Mouse (Mus musculus) CH12.LX (cell line): ENCODE results near the gene Fam213b. TPM values are rescaled to one million over a fixed set of nuclear protein-coding genes. Genes with fewer than 3 reads are reported as not detected.
A peak's percentile ranks its signal among the peaks of the same experiment; 100 is the strongest.

Source experiments
- DNase-seq: peaks from one replicate; pipeline ENCODE4 v3.0.0-alpha.2; 2013; ENCODE audit errors: extremely low read depth
- H3K27ac ChIP-seq: 2 replicates; pipeline ENCODE4 v1.5.1; 2012; ENCODE audit warnings: low read depth, mild to moderate bottlenecking, control low read depth, moderate library complexity; ENCODE audit not compliant: insufficient read depth
- H3K27me3 ChIP-seq: replicated peaks from 2 replicates; pipeline ENCODE3; 2012; ENCODE audit warnings: inconsistent platforms
- H3K36me3 ChIP-seq, 2 experiments: replicated peaks in 1 of 2; 2 replicates each; pipeline versions ENCODE3 to v1.6.1; 2012; ENCODE audit warnings: inconsistent platforms in 1 of 2, low read length in 1 of 2, mild to moderate bottlenecking in 1 of 2, mixed read lengths in 1 of 2, moderate library complexity in 1 of 2; ENCODE audit not compliant: control insufficient read depth in 1 of 2, insufficient read depth in 1 of 2
- H3K4me1 ChIP-seq, 2 experiments: 2 replicates each; pipeline ENCODE4 v1.6.1; 2012; ENCODE audit warnings: inconsistent platforms in 1 of 2, moderate library complexity in 1 of 2; ENCODE audit not compliant: insufficient read depth in 2 of 2, control insufficient read depth in 1 of 2
- H3K4me2 ChIP-seq: 2 replicates; pipeline ENCODE4 v1.6.1; 2012; ENCODE audit warnings: low read depth, mild to moderate bottlenecking, control low read depth; ENCODE audit not compliant: poor library complexity, insufficient read depth, severe bottlenecking
- H3K4me3 ChIP-seq, 3 experiments: fragments of 150-350 bp in 1 of 3; sonication (generic) in 1 of 3; replicated peaks in 1 of 3; 2 replicates each; pipeline versions ENCODE3 to v1.5.1; 2011 to 2012; ENCODE audit warnings: low read depth in 2 of 3, low read length in 2 of 3, mild to moderate bottlenecking in 2 of 3, moderate library complexity in 2 of 3, control low read depth in 1 of 3, improper control_type of control experiment in 1 of 3, inconsistent platforms in 1 of 3, mixed read lengths in 1 of 3; ENCODE audit not compliant: poor library complexity in 1 of 3
- H3K79me2 ChIP-seq: replicated peaks from 2 replicates; pipeline ENCODE4 v1.6.1; 2012; ENCODE audit warnings: mild to moderate bottlenecking, moderate library complexity; ENCODE audit not compliant: control insufficient read depth, poor library complexity, insufficient read depth, severe bottlenecking; ENCODE audit errors: extremely low read depth
- H3K9ac ChIP-seq: 2 replicates; pipeline ENCODE4 v1.6.1; 2012; ENCODE audit warnings: low read depth, mild to moderate bottlenecking, control low read depth, moderate library complexity; ENCODE audit not compliant: insufficient read depth
- H3K9me3 ChIP-seq: replicated peaks from 2 replicates; pipeline ENCODE3; 2012; ENCODE audit warnings: low read length, inconsistent platforms, mixed read lengths
- BHLHE40 ChIP-seq: IDR thresholded peaks from 2 replicates; pipeline ENCODE4 v1.6.1; 2011; ENCODE audit warnings: mild to moderate bottlenecking, low read depth, low read length, improper control_type of control experiment
- CHD1 ChIP-seq: IDR thresholded peaks from 2 replicates; pipeline ENCODE4 v1.6.1; 2012; ENCODE audit warnings: low read depth, low read length, improper control_type of control experiment, inconsistent platforms
- CHD2 ChIP-seq: IDR thresholded peaks from 2 replicates; pipeline ENCODE4 v1.6.1; 2011; ENCODE audit warnings: low read length, improper control_type of control experiment
- CTCF ChIP-seq, 2 experiments: IDR thresholded peaks in 1 of 2; conservative IDR thresholded peaks in 1 of 2; 2 replicates each; pipeline ENCODE4 v1.5.1; 2011 to 2012; ENCODE audit warnings: low read depth in 2 of 2, low read length in 2 of 2, improper control_type of control experiment in 1 of 2, inconsistent platforms in 1 of 2, mild to moderate bottlenecking in 1 of 2, moderate library complexity in 1 of 2
- E2F4 ChIP-seq: IDR thresholded peaks from 2 replicates; pipeline ENCODE4 v1.6.1; 2011; ENCODE audit warnings: low read depth, low read length, improper control_type of control experiment; ENCODE audit not compliant: insufficient replicate concordance
- ELF1 ChIP-seq: IDR thresholded peaks from 2 replicates; pipeline ENCODE4 v1.6.1; 2014; ENCODE audit warnings: low read depth, mild to moderate bottlenecking, inconsistent platforms, low read length, improper control_type of control experiment
- EP300 ChIP-seq: IDR thresholded peaks from 2 replicates; pipeline ENCODE4 v1.6.1; 2011; ENCODE audit warnings: low read length, improper control_type of control experiment
- HCFC1 ChIP-seq: IDR thresholded peaks from 2 replicates; pipeline ENCODE4 v1.6.1; 2012; ENCODE audit warnings: low read depth, mild to moderate bottlenecking, inconsistent platforms, low read length, improper control_type of control experiment
- IRF4 ChIP-seq: IDR thresholded peaks from 2 replicates; pipeline ENCODE4 v1.6.1; 2014; ENCODE audit warnings: low read depth, mild to moderate bottlenecking, inconsistent platforms, low read length, improper control_type of control experiment
- JUND ChIP-seq: conservative IDR thresholded peaks from 2 replicates; pipeline ENCODE4 v1.6.1; 2011; ENCODE audit warnings: low read depth, low read length, improper control_type of control experiment
- KAT2A ChIP-seq: IDR thresholded peaks from 2 replicates; pipeline ENCODE4 v1.6.1; 2012; ENCODE audit warnings: low read length, improper control_type of control experiment, inconsistent platforms; ENCODE audit not compliant: insufficient replicate concordance
- MEF2A ChIP-seq: IDR thresholded peaks from 2 replicates; pipeline ENCODE4 v1.6.1; 2014; ENCODE audit warnings: low read depth, mild to moderate bottlenecking, inconsistent platforms, low read length, improper control_type of control experiment, borderline replicate concordance
- NRF1 ChIP-seq: IDR thresholded peaks from 2 replicates; pipeline ENCODE4 v1.6.1; 2014; ENCODE audit warnings: low read depth, mild to moderate bottlenecking, inconsistent platforms, low read length, improper control_type of control experiment, moderate library complexity
- POLR2A ChIP-seq: IDR thresholded peaks from 2 replicates; pipeline ENCODE4 v1.6.1; 2011; ENCODE audit warnings: low read depth, mild to moderate bottlenecking, improper control_type of control experiment, low read length
- POLR2AphosphoS2 ChIP-seq: IDR thresholded peaks from 2 replicates; pipeline ENCODE4 v1.6.1; 2011; ENCODE audit warnings: low read depth, low read length, improper control_type of control experiment
- RAD21 ChIP-seq: IDR thresholded peaks from 2 replicates; pipeline ENCODE4 v1.6.1; 2011; ENCODE audit warnings: low read depth, mild to moderate bottlenecking, low read length, improper control_type of control experiment, moderate library complexity
- RCOR1 ChIP-seq: conservative IDR thresholded peaks from 2 replicates; pipeline ENCODE4 v1.6.1; 2012; ENCODE audit warnings: low read depth, mild to moderate bottlenecking, inconsistent platforms, low read length, improper control_type of control experiment
- SMC3 ChIP-seq: IDR thresholded peaks from 2 replicates; pipeline ENCODE4 v1.6.1; 2011; ENCODE audit warnings: low read depth, low read length, improper control_type of control experiment
- UBTF ChIP-seq: IDR thresholded peaks from 2 replicates; pipeline ENCODE4 v1.6.1; 2012; ENCODE audit warnings: low read depth, mild to moderate bottlenecking, inconsistent platforms, low read length, improper control_type of control experiment, moderate library complexity
- ZC3H11A ChIP-seq: IDR thresholded peaks from 2 replicates; pipeline ENCODE4 v1.6.1; 2012; ENCODE audit warnings: low read depth, mild to moderate bottlenecking, inconsistent platforms, low read length, improper control_type of control experiment
- ZMIZ1 ChIP-seq: IDR thresholded peaks from 2 replicates; pipeline ENCODE4 v1.6.1; 2012; ENCODE audit warnings: low read depth, mild to moderate bottlenecking, inconsistent platforms, low read length, improper control_type of control experiment
- ZNF384 ChIP-seq: IDR thresholded peaks from 2 replicates; pipeline ENCODE4 v1.6.1; 2012; ENCODE audit warnings: low read depth, low read length, improper control_type of control experiment, inconsistent platforms
- dilution Hi-C: fragments of 300-500 bp; cut with MboI; formaldehyde crosslinking; loops from 2 replicates; pipeline ENCODE4 v1.14.3; 2020; ENCODE audit warnings: low sequenced_read_pairs; ENCODE audit not compliant: extremely low pct_unique_long_range_greater_than_20kb, extremely low pct_ligation_motif_present
- in situ Hi-C: fragments of 300-500 bp; cut with MboI; formaldehyde crosslinking; loops from 3 replicates; pipeline ENCODE4 v1.14.3; 2019; ENCODE audit warnings: low sequenced_read_pairs, low pct_ligation_motif_present, low pct_unique_long_range_greater_than_20kb, mixed read lengths
- polyA plus RNA-seq: library from polyadenylated mRNA; unstranded; fragments of >175 nt; gene quantifications from 2 replicates; pipeline ENCODE4 v1.2.1, GENCODE M21; 2012; ENCODE audit warnings: low read depth; ENCODE audit not compliant: insufficient read length
- total RNA-seq, 2 experiments: library from RNA; depleted of rRNA; stranded (reverse); fragments of 300-350 nt in 1 of 2; fragments of >200 nt in 1 of 2; gene quantifications; 2 replicates each; pipeline ENCODE4 v1.2.3; 2012 to 2014

The Fam213b gene
- total and polyA plus RNA-seq, 3 experiments = 5.5 to 49.8 (median 6.1) TPM

DNA sequence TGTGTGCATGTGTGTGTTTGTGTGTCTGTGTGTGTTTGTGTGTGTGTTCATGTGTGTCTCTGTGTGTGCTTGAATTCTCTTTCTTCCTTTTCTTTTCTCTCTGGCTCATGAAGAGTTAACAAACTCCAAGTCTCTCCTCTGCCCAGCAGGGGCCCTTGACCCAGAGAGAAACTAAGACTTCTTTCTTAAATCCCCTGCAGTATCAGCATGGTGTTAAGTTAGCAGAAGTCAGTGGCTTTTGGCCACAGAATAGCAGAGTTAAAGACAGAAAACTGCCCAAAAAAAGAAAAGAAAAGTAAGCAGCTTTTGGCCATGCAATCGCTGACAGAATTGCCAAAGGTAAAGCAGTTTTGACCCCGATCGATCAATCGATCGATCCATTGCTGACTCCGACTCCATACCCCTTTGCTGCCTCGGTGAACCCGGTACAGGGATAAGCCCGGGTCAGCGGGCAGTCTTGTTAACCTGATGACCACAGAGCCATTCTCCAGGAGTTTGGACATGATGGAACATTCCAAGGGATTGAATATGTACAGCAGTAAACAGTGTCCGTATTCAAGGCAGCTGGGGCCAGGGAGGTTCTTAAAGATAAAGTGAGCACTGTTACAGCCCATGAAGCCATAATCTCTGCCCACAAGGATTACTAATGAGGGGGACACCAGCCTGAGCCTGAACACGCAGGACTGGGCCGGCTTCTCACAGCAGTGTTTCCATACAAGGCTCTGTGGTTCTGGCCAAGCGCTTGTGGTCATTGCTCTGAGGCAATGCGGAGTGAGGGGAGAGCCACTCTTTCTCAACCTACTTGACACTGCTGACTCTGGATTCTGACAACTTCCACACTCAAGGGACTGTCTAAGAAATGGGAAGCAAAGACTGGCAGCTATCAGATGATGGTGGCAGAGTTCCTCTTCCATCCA is 11.9 kb upstream of the Fam213b start:
- dilution Hi-C loops = no loop called here
- Histone ChIP-seq H3K4me1 (peaks cover 51 to 75% of the 10 kb centered on the region in 2 experiments), H3K9me3 (no peaks in the 10 kb centered on the region), H3K4me3 (peak overlapping the region in 1 of 3 experiments; percentile 37), H3K9ac (no peak overlapping the region), H3K36me3 (peaks cover 0 to 7% of the 10 kb centered on the region in 2 experiments), H3K27me3 (no peaks in the 10 kb centered on the region), H3K4me2 (peak overlapping the region; percentile 23), H3K79me2 (0 out of 2 replicates have a peak, but pooled peaks cover under 1% of the 10 kb centered on the region), H3K27ac (peak overlapping the region; percentile 65)
- in situ Hi-C loops = no loop called here
- TF ChIP-seq MEF2A (peak; percentile 44; the same call in 1 of the 2 replicates), ZMIZ1 (no peak), EP300 (0 out of 2 replicates have a peak, but pooled peaks have one; percentile 11)
- DNase-seq = no peak

DNA sequence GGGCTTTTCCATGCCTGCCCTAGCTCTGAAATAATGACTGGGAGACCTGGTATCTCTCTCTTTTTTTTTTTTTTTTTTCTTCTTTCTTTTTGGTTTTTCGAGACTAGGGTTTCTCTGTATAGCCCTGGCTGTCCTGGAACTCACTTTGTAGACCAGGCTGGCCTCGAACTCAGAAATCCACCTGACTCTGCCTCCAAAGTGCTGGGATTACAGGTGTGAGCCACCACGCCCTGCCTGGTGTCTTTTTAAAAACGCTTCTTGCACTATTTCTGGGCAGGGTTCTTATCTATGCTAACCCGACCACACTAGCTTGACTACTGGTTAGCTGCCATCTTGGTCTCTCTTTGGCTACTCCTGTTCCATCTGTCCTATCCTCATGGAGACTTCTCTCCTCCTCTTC is 9.6 kb upstream of the Fam213b start:
- Histone ChIP-seq H3K9ac (no peak overlapping the region), H3K79me2 (peaks cover 9% of the 10 kb centered on the region), H3K4me1 (peaks cover 38 to 53% of the 10 kb centered on the region in 2 experiments), H3K27me3 (no peaks in the 10 kb centered on the region), H3K27ac (peak overlapping the region; percentile 83; the same call in 1 of the 2 replicates), H3K36me3 (peaks cover 0 to 2% of the 10 kb centered on the region in 2 experiments), H3K4me3 (no peak overlapping the region), H3K9me3 (no peaks in the 10 kb centered on the region), H3K4me2 (no peak overlapping the region)
- in situ Hi-C loops (loop anchor here (5.0 kb wide), 1 partner anchor 34 kb away; no protein-coding TSS in a partner anchor), dilution Hi-C loops (no loop called here)
- no peak for DNase-seq
- TF ChIP-seq ZC3H11A (no peak), MEF2A (no peak), NRF1 (no peak), POLR2A (no peak), KAT2A (no peak), IRF4 (no peak)

DNA sequence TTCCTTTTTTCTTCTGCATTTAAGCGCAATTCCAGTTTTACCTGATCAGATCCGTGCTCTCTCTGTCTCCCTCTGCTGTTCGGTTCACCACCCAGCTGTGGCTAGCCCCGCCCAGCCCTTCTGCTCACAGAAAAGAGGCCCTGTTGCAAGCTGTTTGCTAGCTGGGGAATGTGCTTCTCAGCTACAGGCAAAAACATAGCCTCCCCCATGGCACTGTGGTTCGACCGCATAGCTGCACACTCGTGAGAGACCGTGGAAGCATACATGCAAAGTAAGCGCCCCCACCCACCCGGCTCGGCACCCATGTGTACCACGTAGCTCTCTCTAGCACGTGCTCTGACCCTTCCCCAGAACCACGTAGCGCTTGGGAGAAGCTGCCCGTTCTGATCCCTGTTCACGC is 8.9 kb upstream of the Fam213b start:
- Histone ChIP-seq H3K4me3 (peak overlapping the region in 2 of 3 experiments; percentile 0 to 30), H3K27ac (peak overlapping the region; percentile 83), H3K27me3 (no peaks in the 10 kb centered on the region), H3K9ac (peak overlapping the region; percentile 12; the same call in 1 of the 2 replicates), H3K9me3 (no peaks in the 10 kb centered on the region), H3K4me1 (peaks cover 36 to 53% of the 10 kb centered on the region in 2 experiments), H3K4me2 (peak overlapping the region; percentile 33), H3K36me3 (peaks cover 0 to 2% of the 10 kb centered on the region in 2 experiments), H3K79me2 (peaks cover 9% of the 10 kb centered on the region)
- DNase-seq = peak; percentile 81
- in situ Hi-C loops (loop anchor here (5.0 kb wide), 1 partner anchor 34 kb away; no protein-coding TSS in a partner anchor), dilution Hi-C loops (no loop called here)
- TF ChIP-seq HCFC1 = no peak
- peak; percentile 78 for TF ChIP-seq SMC3
- TF ChIP-seq UBTF = 0 out of 2 replicates have a peak, but pooled peaks have one; percentile 40
- TF ChIP-seq CHD2 = no peak
- no peak for TF ChIP-seq CHD1
- TF ChIP-seq ZNF384 = no peak
- TF ChIP-seq BHLHE40 = peak; percentile 89
- no peak for TF ChIP-seq E2F4
- TF ChIP-seq KAT2A = no peak
- TF ChIP-seq RCOR1 = no peak
- TF ChIP-seq CTCF (conservative IDR thresholded peaks at IDR 0.05 in 1 of 2, IDR thresholded peaks at IDR 0.05 in 1 of 2; ENCODE audit: low read depth in 2 of 2, low read length in 2 of 2) = peak; percentile 24 to 84; a peak in 2 of 4 replicates
- TF ChIP-seq MEF2A = peak; percentile 33; the same call in 1 of the 2 replicates
- TF ChIP-seq ELF1 = no peak
- TF ChIP-seq JUND = no peak
- peak; percentile 52 for TF ChIP-seq RAD21
- TF ChIP-seq POLR2AphosphoS2 = no peak
- TF ChIP-seq IRF4 = peak; percentile 52; the same call in 1 of the 2 replicates
